Mouse (Mus musculus) stomach, embryonic 16.5 days (tissue): Measurements from ENCODE around the gene Ptgis. TPM values are rescaled to one million over a fixed set of nuclear protein-coding genes. Genes with fewer than 3 reads are reported as not detected.

Experiments used
- ATAC-seq: fragments of 200-750 bp; cut with Nextera tagmentation; 2 replicates; pipeline ENCODE4 v1.8.0; 2017; ENCODE audit warnings: moderate number of reproducible peaks, moderate TSS enrichment; ENCODE audit not compliant: insufficient read depth, low FRiP score
- H3K27ac ChIP-seq: fragments of 300-500 bp; sonication (generic); 2 replicates; pipeline ENCODE4 v1.5.1; 2014; ENCODE audit warnings: low read length
- H3K27me3 ChIP-seq: fragments of 300-500 bp; sonication (generic); 2 replicates; pipeline ENCODE4 v1.6.1; 2014; ENCODE audit warnings: low read length, control low read depth, mixed read lengths; ENCODE audit not compliant: control insufficient read depth, insufficient read depth
- H3K36me3 ChIP-seq: fragments of 300-500 bp; sonication (generic); 2 replicates; pipeline ENCODE4 v1.6.1; 2014; ENCODE audit warnings: low read length; ENCODE audit not compliant: control insufficient read depth, insufficient read depth
- H3K4me1 ChIP-seq: fragments of 300-500 bp; sonication (generic); 2 replicates; pipeline ENCODE4 v1.6.1; 2014; ENCODE audit warnings: low read length, control low read depth, mixed read lengths; ENCODE audit not compliant: control insufficient read depth, insufficient read depth
- H3K4me2 ChIP-seq: fragments of 300-500 bp; sonication (generic); 2 replicates; pipeline ENCODE4 v1.6.1; 2014; ENCODE audit warnings: low read depth, low read length, mixed read lengths
- H3K4me3 ChIP-seq: fragments of 300-500 bp; sonication (generic); replicated peaks from 2 replicates; pipeline ENCODE4 v1.5.1; 2014; ENCODE audit warnings: mild to moderate bottlenecking, low read length
- H3K9ac ChIP-seq: fragments of 300-500 bp; sonication (generic); 2 replicates; pipeline ENCODE4 v1.6.1; 2014; ENCODE audit warnings: low read length
- H3K9me3 ChIP-seq: fragments of 300-500 bp; sonication (generic); replicated peaks from 2 replicates; pipeline ENCODE4 v1.6.1; 2016; ENCODE audit warnings: low read length, control low read depth; ENCODE audit not compliant: control insufficient read depth
- WGBS: fragments of 180-500 bp; shearing (Covaris S2); extraction: QIAGEN DNeasy Blood & Tissue Kit; methylation state at CpG from one replicate; pipeline ENCODE4 v1.1.7; 2014; 5-methylcytosine and 5-hydroxymethylcytosine counted together
- polyA plus RNA-seq: library from polyadenylated mRNA; unstranded; fragments of >200 nt; fragmentation: Nextera tagmentation; extraction: Ambion mirVana; gene quantifications from 2 replicates; pipeline ENCODE4 v1.2.1, GENCODE M21; 2015

Gene Ptgis
- polyA plus RNA-seq, 1 experiment from 2014 or later = 24.3 TPM

- 56% methylated on average over 10 of the region's 10 CpGs for WGBS
- H3K9ac ChIP-seq = no peak overlapping the region
- H3K9me3 ChIP-seq = no peaks in the 10 kb centered on the region
- H3K4me3 ChIP-seq = no peak overlapping the region
- H3K27me3 ChIP-seq = no peaks in the 10 kb centered on the region; the same call in 1 of the 2 replicates
- no peaks in the 10 kb centered on the region for H3K4me1 ChIP-seq
- no peak overlapping the region for H3K27ac ChIP-seq
- H3K4me2 ChIP-seq = no peak overlapping the region
- no peaks in the 10 kb centered on the region for H3K36me3 ChIP-seq
- no peak for ATAC-seq
These were observed 34.5 kb upstream of the Ptgis start for GRCm38 (mm10) chr2:167274713-167275465.

GRCm38 (mm10) chr2:167273206-167273740 is 32.9 kb upstream of the Ptgis start:
- H3K27me3 ChIP-seq = no peaks in the 10 kb centered on the region
- no peaks in the 10 kb centered on the region for H3K4me1 ChIP-seq
- H3K9me3 ChIP-seq = no peaks in the 10 kb centered on the region
- no peak overlapping the region for H3K4me3 ChIP-seq
- ATAC-seq = no peak
- H3K9ac ChIP-seq = no peak overlapping the region
- H3K36me3 ChIP-seq = no peaks in the 10 kb centered on the region
- H3K27ac ChIP-seq = no peak overlapping the region
- no peak overlapping the region for H3K4me2 ChIP-seq
- 76% methylated on average over 13 of the region's 13 CpGs for WGBS

GRCm38 (mm10) chr2:167272706-167273105 is 32.3 kb upstream of the Ptgis start:
- H3K4me3 ChIP-seq = no peak overlapping the region
- no peak overlapping the region for H3K4me2 ChIP-seq
- H3K36me3 ChIP-seq = no peaks in the 10 kb centered on the region
- ATAC-seq = no peak
- H3K27ac ChIP-seq = no peak overlapping the region
- H3K9me3 ChIP-seq = no peaks in the 10 kb centered on the region
- H3K4me1 ChIP-seq = no peaks in the 10 kb centered on the region
- WGBS = 81% methylated on average over 3 of the region's 3 CpGs
- no peaks in the 10 kb centered on the region for H3K27me3 ChIP-seq
- no peak overlapping the region for H3K9ac ChIP-seq

- no peak overlapping the region for H3K4me2 ChIP-seq
- H3K9me3 ChIP-seq = no peaks in the 10 kb centered on the region
- ATAC-seq = no peak
- 66% methylated on average over 9 of the region's 9 CpGs for WGBS
- no peak overlapping the region for H3K4me3 ChIP-seq
- no peak overlapping the region for H3K27ac ChIP-seq
- no peaks in the 10 kb centered on the region for H3K36me3 ChIP-seq
- H3K9ac ChIP-seq = no peak overlapping the region
- no peaks in the 10 kb centered on the region for H3K4me1 ChIP-seq
- H3K27me3 ChIP-seq = no peaks in the 10 kb centered on the region
These were observed 30.7 kb upstream of the Ptgis start for GRCm38 (mm10) chr2:167271121-167271521.

- no peaks in the 10 kb centered on the region for H3K27me3 ChIP-seq
- no peak overlapping the region for H3K9ac ChIP-seq
- H3K9me3 ChIP-seq = no peaks in the 10 kb centered on the region
- no peak overlapping the region for H3K4me3 ChIP-seq
- no peak for ATAC-seq
- H3K36me3 ChIP-seq = no peaks in the 10 kb centered on the region
- H3K27ac ChIP-seq = no peak overlapping the region
- no peak overlapping the region for H3K4me2 ChIP-seq
- no peaks in the 10 kb centered on the region for H3K4me1 ChIP-seq
- WGBS = 89% methylated on average over 3 of the region's 3 CpGs
These were observed 30.1 kb upstream of the Ptgis start for GRCm38 (mm10) chr2:167270496-167270895.

- Histone ChIP-seq H3K27me3 (no peaks in the 10 kb centered on the region), H3K4me1 (no peaks in the 10 kb centered on the region), H3K4me3 (no peak overlapping the region), H3K36me3 (no peaks in the 10 kb centered on the region), H3K27ac (no peak overlapping the region), H3K4me2 (no peak overlapping the region), H3K9ac (no peak overlapping the region), H3K9me3 (no peaks in the 10 kb centered on the region)
- no peak for ATAC-seq
- 97% methylated on average over 1 of the region's 1 CpGs for WGBS
These were observed 28.3 kb upstream of the Ptgis start for GRCm38 (mm10) chr2:167268721-167269120.

- H3K4me1 ChIP-seq = no peaks in the 10 kb centered on the region
- H3K9ac ChIP-seq = no peak overlapping the region
- ATAC-seq = no peak
- no peaks in the 10 kb centered on the region for H3K27me3 ChIP-seq
- no peaks in the 10 kb centered on the region for H3K36me3 ChIP-seq
- H3K27ac ChIP-seq = no peak overlapping the region
- no peak overlapping the region for H3K4me2 ChIP-seq
- WGBS = 88% methylated on average over 8 of the region's 8 CpGs
- no peaks in the 10 kb centered on the region for H3K9me3 ChIP-seq
- H3K4me3 ChIP-seq = no peak overlapping the region
These were observed 27.9 kb upstream of the Ptgis start for GRCm38 (mm10) chr2:167268411-167268690.

GRCm38 (mm10) chr2:167267531-167268410 is 27.4 kb upstream of the Ptgis start:
- Histone ChIP-seq H3K4me1 (no peaks in the 10 kb centered on the region), H3K27me3 (no peaks in the 10 kb centered on the region), H3K27ac (no peak overlapping the region), H3K4me2 (no peak overlapping the region), H3K4me3 (no peak overlapping the region), H3K9me3 (no peaks in the 10 kb centered on the region), H3K9ac (no peak overlapping the region), H3K36me3 (no peaks in the 10 kb centered on the region)
- WGBS = 70% methylated on average over 14 of the region's 14 CpGs
- ATAC-seq = no peak

- Histone ChIP-seq H3K9me3 (no peaks in the 10 kb centered on the region), H3K36me3 (no peaks in the 10 kb centered on the region), H3K27ac (no peak overlapping the region), H3K27me3 (no peaks in the 10 kb centered on the region), H3K4me2 (no peak overlapping the region), H3K4me1 (no peaks in the 10 kb centered on the region), H3K9ac (no peak overlapping the region), H3K4me3 (no peak overlapping the region)
- no peak for ATAC-seq
- 83% methylated on average over 10 of the region's 10 CpGs for WGBS
These were observed 25.8 kb upstream of the Ptgis start for GRCm38 (mm10) chr2:167266231-167266630.
